Mouse (Mus musculus) large intestine, adult 2 months (tissue): ENCODE results near the gene Numbl. TPM values are rescaled to one million over a fixed set of nuclear protein-coding genes. Genes with fewer than 3 reads are reported as not detected.

Experiments
- DNase-seq: peaks from one replicate; pipeline ENCODE4 v3.0.0-alpha.2; 2012; ENCODE audit warnings: low read depth, low spot score
- WGBS: fragments of 180-500 bp; shearing (Covaris S2); methylation state at CpG from one replicate; pipeline ENCODE4 v1.1.7; 2018; 5-methylcytosine and 5-hydroxymethylcytosine counted together
- polyA plus RNA-seq: library from polyadenylated mRNA; depleted of rRNA; stranded (reverse); fragments of >200 nt; gene quantifications from 2 replicates; pipeline ENCODE4 v1.2.3, GENCODE M21; 2012

Numbl gene
- polyA plus RNA-seq, 1 experiment, result 6.6 TPM

- 97% methylated on average over 2 of the region's 2 CpGs for WGBS
Measured at GRCm38 (mm10) chr7:27249146-27249545, 9.1 kb upstream of the Numbl start.

GRCm38 (mm10) chr7:27249928-27250327 is 8.3 kb upstream of the Numbl start:
- no peak for DNase-seq
- WGBS, result 83% methylated on average over 5 of the region's 5 CpGs

More at GRCm38 (mm10) chr7:27249146-27249545, 9.1 kb upstream of the Numbl start:
- no peak for DNase-seq

GRCm38 (mm10) chr7:27251946-27252345 is 6.3 kb upstream of the Numbl start:
- DNase-seq, result no peak
- 77% methylated on average over 6 of the region's 6 CpGs for WGBS

- no peak for DNase-seq
Measured at GRCm38 (mm10) chr7:27255721-27256120, 2.5 kb upstream of the Numbl start.

GRCm38 (mm10) chr7:27257046-27257851 is 984 bp upstream of the Numbl start:
- WGBS, result 37% methylated on average over 27 of the region's 27 CpGs
- DNase-seq, result no peak

More at GRCm38 (mm10) chr7:27255721-27256120, 2.5 kb upstream of the Numbl start:
- 37% methylated on average over 3 of the region's 3 CpGs for WGBS

- WGBS, result 16% methylated on average over 3 of the region's 6 CpGs
- DNase-seq, result no peak
Measured at GRCm38 (mm10) chr7:27257852-27258204, 405 bp upstream of the Numbl start.

GRCm38 (mm10) chr7:27259271-27259721 is 1.1 kb downstream of the Numbl start:
- WGBS, result 26% methylated on average over 9 of the region's 9 CpGs
- no peak for DNase-seq

GRCm38 (mm10) chr7:27259771-27260170 is 1.5 kb downstream of the Numbl start:
- DNase-seq, result no peak
- WGBS, result 33% methylated on average over 5 of the region's 5 CpGs

GRCm38 (mm10) chr7:27260856-27261255 is 2.6 kb downstream of the Numbl start:
- WGBS, result 66% methylated on average over 7 of the region's 7 CpGs
- DNase-seq, result no peak

- WGBS, result 82% methylated on average over 6 of the region's 6 CpGs
Measured at GRCm38 (mm10) chr7:27261888-27262287, 3.7 kb downstream of the Numbl start.

GRCm38 (mm10) chr7:27264761-27265160 is 6.5 kb downstream of the Numbl start:
- WGBS, result 91% methylated on average over 12 of the region's 12 CpGs

More at GRCm38 (mm10) chr7:27261888-27262287, 3.7 kb downstream of the Numbl start:
- no peak for DNase-seq

GRCm38 (mm10) chr7:27266515-27267128 is 8.4 kb downstream of the Numbl start:
- DNase-seq, result no peak
- 80% methylated on average over 20 of the region's 20 CpGs for WGBS

More at GRCm38 (mm10) chr7:27264761-27265160, 6.5 kb downstream of the Numbl start:
- no peak for DNase-seq

- DNase-seq, result no peak
- 90% methylated on average over 8 of the region's 8 CpGs for WGBS
Measured at GRCm38 (mm10) chr7:27271423-27271822, 13.2 kb downstream of the Numbl start.

- no peak for DNase-seq
- 68% methylated on average over 32 of the region's 32 CpGs for WGBS
Measured at GRCm38 (mm10) chr7:27273739-27274351, 15.6 kb downstream of the Numbl start.

GRCm38 (mm10) chr7:27274916-27275315 is 16.7 kb downstream of the Numbl start:
- WGBS, result 85% methylated on average over 4 of the region's 4 CpGs
- no peak for DNase-seq

GRCm38 (mm10) chr7:27276021-27276420 is 17.8 kb downstream of the Numbl start:
- DNase-seq, result no peak
- 46% methylated on average over 7 of the region's 7 CpGs for WGBS

- DNase-seq, result no peak
- 92% methylated on average over 3 of the region's 3 CpGs for WGBS
Measured at GRCm38 (mm10) chr7:27277191-27277590, 19.0 kb downstream of the Numbl start.

- no peak for DNase-seq
Measured at GRCm38 (mm10) chr7:27281717-27282116, 23.5 kb downstream of the Numbl start.

GRCm38 (mm10) chr7:27282225-27282624 is 24.0 kb downstream of the Numbl start:
- WGBS, result 69% methylated on average over 4 of the region's 4 CpGs
- no peak for DNase-seq

More at GRCm38 (mm10) chr7:27281717-27282116, 23.5 kb downstream of the Numbl start:
- 50% methylated on average over 13 of the region's 13 CpGs for WGBS
